9 mouse cellular contexts compared by ENCODE assay signal in genomic region chr1:52267606-52268005, GRCm38 (mm10). TPM values are rescaled to one million over a fixed set of nuclear protein-coding genes. Genes with fewer than 3 reads are reported as not detected.
DNase-seq lines count a peak whose midpoint lies in the region; ATAC-seq lines count a peak whose summit lies in the region.
"Had no signal": no experiment of that assay in that cellular context is flagged by ENCODE, and none has a peak within 500 bp of the region (broad histone marks: within the 10 kb centered on the region; RNA-seq: fewer than 3 reads in every experiment).

No protein-coding gene starts in this region.

- no peaks in the 10 kb centered on the region for H3K4me1 ChIP-seq in kidney, embryonic 16.5 days (ENCODE audit: insufficient read depth, low read length)
- H3K4me1 ChIP-seq: liver, embryonic 15.5 days had no signal

- peak; percentile 48 to 64 for DNase-seq in kidney, adult 8-10 months
- peak; percentile 78 for DNase-seq in CD4-positive helper T cell, adult 2 months (ENCODE audit: low read depth, low spot score)
- peak; percentile 63 for DNase-seq in adipocyte (ENCODE audit: low spot score)
- DNase-seq in embryo, embryonic 10.5 days (ENCODE audit: low spot score) = peak; percentile 82
- DNase-seq in kidney, postnatal 4 days = peak; percentile 41 to 62
- DNase-seq in retina, postnatal 1 day = peak; percentile 72

- no peaks in the 10 kb centered on the region for H3K27me3 ChIP-seq in kidney, embryonic 16.5 days (ENCODE audit: insufficient read depth, low read length)
- H3K27me3 ChIP-seq: liver, embryonic 15.5 days had no signal

- WGBS in kidney, embryonic 16.5 days = 53% methylated on average over 3 of the region's 3 CpGs

- H3K9ac ChIP-seq in kidney, embryonic 16.5 days (replicated peaks; ENCODE audit: low read length) = no peak overlapping the region
- H3K9ac ChIP-seq: liver, embryonic 15.5 days had no signal

- H3K36me3 ChIP-seq in kidney, embryonic 16.5 days (ENCODE audit: insufficient read depth, low read length) = no peaks in the 10 kb centered on the region
- H3K36me3 ChIP-seq: liver, embryonic 15.5 days had no signal

- no peak overlapping the region for H3K4me3 ChIP-seq in kidney, embryonic 16.5 days (ENCODE audit: low read length)
- H3K4me3 ChIP-seq: liver, embryonic 15.5 days had no signal

- no peaks in the 10 kb centered on the region for H3K9me3 ChIP-seq in kidney, embryonic 16.5 days (ENCODE audit: low read length)
- H3K9me3 ChIP-seq: liver, embryonic 15.5 days had no signal

- no peak overlapping the region for H3K4me2 ChIP-seq in kidney, embryonic 16.5 days (replicated peaks; ENCODE audit: low read depth, low read length)
- H3K4me2 ChIP-seq: liver, embryonic 15.5 days had no signal

- ATAC-seq in kidney, embryonic 16.5 days (ENCODE audit: low FRiP score, low TSS enrichment) = no peak
- ATAC-seq in monocyte, adult 5-6 weeks (replicated peaks; ENCODE audit: insufficient number of reproducible peaks, low FRiP score, low TSS enrichment, poor library complexity, severe bottlenecking) = no peak

- no peak overlapping the region for H3K27ac ChIP-seq in kidney, embryonic 16.5 days (ENCODE audit: low read length)
- H3K27ac ChIP-seq: liver, embryonic 15.5 days had no signal

RNA-seq across cellular contexts. Expression of gene Gls, which starts 34.6 kb away (rescaled TPM):
- polyA plus RNA-seq in kidney, embryonic 16.5 days (2015; fragmentation: Nextera tagmentation; extraction: Ambion mirVana) = 18.9 and 19.6 TPM in 2 replicates
- 354 to 365 TPM (median 355 TPM) in 3 replicates for total RNA-seq in monocyte, adult 5-6 weeks (2017)
